Mouse (Mus musculus): ENCODE results near the gene Serpina3j.

DNA sequence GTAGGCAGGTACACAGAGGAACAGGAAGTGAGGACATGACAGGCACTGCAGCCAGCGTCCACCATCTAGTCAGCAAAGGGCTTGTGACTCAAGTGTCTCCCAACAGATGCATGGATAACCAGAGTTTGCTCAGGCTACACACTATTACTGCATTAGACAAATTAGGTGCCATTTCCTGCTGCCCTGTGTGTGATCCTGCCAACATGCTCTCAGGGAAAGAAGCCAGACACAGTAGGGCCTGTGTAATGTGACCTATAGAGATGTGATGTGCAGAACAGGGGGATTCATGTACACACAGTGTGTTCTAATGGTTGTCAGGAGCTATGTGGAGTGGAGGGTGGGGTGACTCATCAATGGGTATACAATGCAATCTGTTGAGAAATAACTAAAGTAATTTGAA is 8.1 kb downstream of the Serpina3j start:
- no peak for TF ChIP-seq POLR2A (IDR thresholded peaks at IDR 0.05; ENCODE audit: borderline replicate concordance, extremely low read depth, insufficient read depth, insufficient read length, poor library complexity, severe bottlenecking)
- no peak for TF ChIP-seq CTCF (IDR thresholded peaks at IDR 0.05; ENCODE audit: borderline replicate concordance, extremely low read depth, insufficient read depth, insufficient read length)
